Mouse (Mus musculus) testis, adult 2 months (tissue): Measurements from ENCODE around the gene Gm11077.

Experiments used
- CTCF ChIP-seq: fragments of 200-500 bp; IDR thresholded peaks from 2 replicates; pipeline ENCODE4 v1.5.1; 2012; ENCODE audit warnings: low read depth, mild to moderate bottlenecking, inconsistent platforms, low read length, moderate library complexity; ENCODE audit not compliant: control insufficient read depth, insufficient read depth, insufficient replicate concordance
- POLR2A ChIP-seq: fragments of 200-500 bp; IDR thresholded peaks from 2 replicates; pipeline ENCODE4 v1.6.1; 2012; ENCODE audit warnings: low read depth, mild to moderate bottlenecking, inconsistent platforms, low read length, moderate library complexity; ENCODE audit not compliant: control insufficient read depth

GRCm38 (mm10) chr6:140799435-140800040 is 70.5 kb downstream of the Gm11077 start:
- TF ChIP-seq POLR2A (no peak), CTCF (no peak)
